In genomic region chr13:104109816-104110521, GRCm38 (mm10) we compare ENCODE assay signal across 8 mouse cellular contexts. TPM values are rescaled to one million over a fixed set of nuclear protein-coding genes. Genes with fewer than 3 reads are reported as not detected.
DNase-seq lines count a peak whose midpoint lies in the region; ATAC-seq and TF ChIP-seq lines count a peak whose summit lies in the region.

No protein-coding gene starts in this region.

- ATAC-seq in heart, embryonic 14.5 days (ENCODE audit: insufficient number of reproducible peaks, insufficient read depth, low FRiP score, low read depth): peak; percentile 45
- ATAC-seq in liver, embryonic 15.5 days (ENCODE audit: insufficient read depth): peak; percentile 32; the same call in 1 of the 2 replicates

- H3K4me3 ChIP-seq in E14TG2a.4 (replicated peaks; ENCODE audit: low read length): peak overlapping the region; percentile 94
- H3K4me3 ChIP-seq in embryonic facial prominence, embryonic 10.5 days: peak overlapping the region; percentile 88
- peak overlapping the region; percentile 68 to 76 for H3K4me3 ChIP-seq in heart, embryonic 14.5 days (ENCODE audit: control insufficient read depth in 1 of 2, insufficient read depth in 1 of 2, low read depth in 1 of 2, low read length in 2 of 2)
- H3K4me3 ChIP-seq in liver, embryonic 15.5 days (replicated peaks): peak overlapping the region; percentile 69

- peak overlapping the region; percentile 74 for H3K9ac ChIP-seq in heart, embryonic 14.5 days (ENCODE audit: low read length)
- peak overlapping the region; percentile 37; the same call in 1 of the 2 replicates for H3K9ac ChIP-seq in liver, embryonic 15.5 days

- 2% methylated on average over 38 of the region's 38 CpGs for WGBS in embryonic facial prominence, embryonic 10.5 days
- 2% methylated on average over 38 of the region's 38 CpGs for WGBS in heart, embryonic 14.5 days
- 6% methylated on average over 38 of the region's 38 CpGs for WGBS in liver, embryonic 15.5 days (ENCODE audit: insufficient replicate concordance)

- no peak for TF ChIP-seq CTCF in E14TG2a.4 (conservative IDR thresholded peaks at IDR 0.05; ENCODE audit: low read length)

- peaks cover 13% of the 10 kb centered on the region for H3K4me1 ChIP-seq in E14TG2a.4 (replicated peaks; ENCODE audit: low read depth, low read length)
- peaks cover 22% of the 10 kb centered on the region for H3K4me1 ChIP-seq in embryonic facial prominence, embryonic 10.5 days
- H3K4me1 ChIP-seq in heart, embryonic 14.5 days (ENCODE audit: control insufficient read depth in 2 of 2, insufficient read depth in 2 of 2, low read length in 2 of 2): peaks cover 2 to 4% of the 10 kb centered on the region in 2 experiments; a peak in 2 of 4 replicates
- peaks cover 21% of the 10 kb centered on the region for H3K4me1 ChIP-seq in liver, embryonic 15.5 days (replicated peaks)

- peak overlapping the region; percentile 89 for H3K27ac ChIP-seq in embryonic facial prominence, embryonic 10.5 days (replicated peaks)
- no peak overlapping the region; a peak in 1 of 4 replicates for H3K27ac ChIP-seq in heart, embryonic 14.5 days (replicated peaks in 1 of 2; ENCODE audit: control insufficient read depth in 1 of 2, insufficient read depth in 1 of 2, low read depth in 2 of 2, low read length in 2 of 2)
- no peak overlapping the region for H3K27ac ChIP-seq in liver, embryonic 15.5 days (replicated peaks)

- peak; percentile 85 for DNase-seq in adrenal gland, adult (ENCODE audit: inconsistent age in 2 of 2, low spot score in 1 of 2)
- no peak for DNase-seq in embryonic facial prominence, embryonic 10.5 days (ENCODE audit: low spot score)
- DNase-seq in kidney, postnatal 36 days: peak; percentile 28 to 55
- peak; percentile 10 for DNase-seq in ovary, postnatal 10 days (ENCODE audit: low spot score)
- no peak for DNase-seq in spleen, adult 12 weeks (ENCODE audit: low spot score)

- H3K36me3 ChIP-seq in E14TG2a.4 (ENCODE audit: insufficient read depth, low read length): peaks cover 6% of the 10 kb centered on the region; the same call in 1 of the 2 replicates
- H3K36me3 ChIP-seq in embryonic facial prominence, embryonic 10.5 days (replicated peaks): no peaks in the 10 kb centered on the region; the same call in 1 of the 2 replicates
- no peaks in the 10 kb centered on the region for H3K36me3 ChIP-seq in heart, embryonic 14.5 days (ENCODE audit: control insufficient read depth, insufficient read depth, low read length)
- H3K36me3 ChIP-seq in liver, embryonic 15.5 days (replicated peaks): no peaks in the 10 kb centered on the region

- H3K27me3 ChIP-seq in E14TG2a.4 (ENCODE audit: insufficient read depth, low read length): no peaks in the 10 kb centered on the region
- H3K27me3 ChIP-seq in embryonic facial prominence, embryonic 10.5 days (replicated peaks; ENCODE audit: low read depth, poor library complexity, severe bottlenecking): no peaks in the 10 kb centered on the region
- 0 out of 2 replicates have a peak, but pooled peaks cover 4% of the 10 kb centered on the region for H3K27me3 ChIP-seq in heart, embryonic 14.5 days (ENCODE audit: control insufficient read depth, insufficient read depth, low read length)
- H3K27me3 ChIP-seq in liver, embryonic 15.5 days: peaks cover 23% of the 10 kb centered on the region

- no peaks in the 10 kb centered on the region for H3K9me3 ChIP-seq in E14TG2a.4 (ENCODE audit: low read length)
- H3K9me3 ChIP-seq in embryonic facial prominence, embryonic 10.5 days: no peaks in the 10 kb centered on the region
- H3K9me3 ChIP-seq in heart, embryonic 14.5 days (ENCODE audit: control insufficient read depth, low read length): no peaks in the 10 kb centered on the region
- no peaks in the 10 kb centered on the region for H3K9me3 ChIP-seq in liver, embryonic 15.5 days (replicated peaks)

- peak overlapping the region; percentile 86 for H3K4me2 ChIP-seq in heart, embryonic 14.5 days (ENCODE audit: low read length)
- H3K4me2 ChIP-seq in liver, embryonic 15.5 days: peak overlapping the region; percentile 97

RNA-seq across cellular contexts. Expression of gene Sgtb, which starts 0.4 kb away (rescaled TPM):
- polyA plus RNA-seq in embryonic facial prominence, embryonic 10.5 days (2016; fragmentation: Nextera tagmentation; extraction: Ambion mirVana): 7.9 and 8.1 TPM in 2 replicates
- 2.2 and 2.9 TPM in 2 replicates for polyA plus RNA-seq in heart, embryonic 14.5 days (2014; fragmentation: Nextera tagmentation; extraction: Ambion mirVana)
- 0.47 and 0.70 TPM in 2 replicates for polyA plus RNA-seq in liver, embryonic 15.5 days (2015; fragmentation: Nextera tagmentation; extraction: Ambion mirVana)

RNA-seq across cellular contexts. Expression of gene Nln, which starts 0.6 kb away (rescaled TPM):
- polyA plus RNA-seq in embryonic facial prominence, embryonic 10.5 days (2016; fragmentation: Nextera tagmentation; extraction: Ambion mirVana): 20.2 and 20.8 TPM in 2 replicates
- polyA plus RNA-seq in heart, embryonic 14.5 days (2014; fragmentation: Nextera tagmentation; extraction: Ambion mirVana): 25.0 and 25.6 TPM in 2 replicates
- polyA plus RNA-seq in liver, embryonic 15.5 days (2015; fragmentation: Nextera tagmentation; extraction: Ambion mirVana): 12.5 and 12.8 TPM in 2 replicates

Comparison
In these comparisons a context has a peak if more than half of its experiments do, and no peak if none do; other contexts are left out.
1. DNase-seq: peak in adrenal gland, adult (2 of 2), kidney, postnatal 36 days (2 of 2) and ovary, postnatal 10 days (single experiment); none in embryonic facial prominence, embryonic 10.5 days (single experiment) and spleen, adult 12 weeks (single experiment).
2. Peak in every context shown above with its lines, with median percentiles within 50 percentile points of each other: H3K4me3 ChIP-seq.